Mouse (Mus musculus) cerebellum, postnatal 25 days (tissue): ENCODE measurements around the gene Vipr2.
A peak's percentile ranks its signal among the peaks of the same experiment; 100 is the strongest.

Source experiments
- DNase-seq, 2 experiments: peaks; one replicate each; pipeline ENCODE4 v3.0.0; 2021; ENCODE audit warnings: mixed read lengths in 2 of 2

The Vipr2 gene

GRCm38 (mm10) chr12:116159223-116159622 lies 81.7 kb downstream of the Vipr2 start:
- no peak for DNase-seq

DNA sequence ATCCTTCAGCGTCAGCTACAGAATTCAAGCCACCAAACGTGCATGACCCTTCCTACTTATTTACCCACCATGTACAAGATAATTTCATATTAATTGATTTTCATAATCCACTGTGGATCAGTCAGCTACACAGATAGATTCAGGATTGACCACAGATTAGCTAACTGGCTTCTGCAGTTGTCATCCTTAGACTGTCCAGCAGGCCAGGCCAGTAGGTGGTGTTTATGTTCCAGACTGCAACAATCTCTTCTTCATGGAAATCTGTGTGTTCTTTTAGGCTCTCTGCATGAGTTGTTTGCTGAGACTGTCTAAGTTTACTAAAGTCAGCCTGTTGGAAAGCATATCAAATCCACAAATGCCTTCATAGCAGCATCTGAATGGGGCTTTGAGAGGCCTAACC lies 82.2 kb downstream of the Vipr2 start:
- DNase-seq, result no peak

- DNase-seq, result no peak
These were observed 87.8 kb downstream of the Vipr2 start for GRCm38 (mm10) chr12:116165368-116165767.

- DNase-seq, result peak in 1 of 2 experiments; percentile 10
These were observed 92.1 kb downstream of the Vipr2 start for GRCm38 (mm10) chr12:116169666-116170065.

GRCm38 (mm10) chr12:116176930-116177329 lies 99.4 kb downstream of the Vipr2 start:
- no peak for DNase-seq

GRCm38 (mm10) chr12:116181436-116182050 lies 104.0 kb downstream of the Vipr2 start:
- DNase-seq, result no peak

GRCm38 (mm10) chr12:116182376-116182775 lies 104.8 kb downstream of the Vipr2 start:
- no peak for DNase-seq

- no peak for DNase-seq
These were observed 105.8 kb downstream of the Vipr2 start for GRCm38 (mm10) chr12:116183212-116183935.

DNA sequence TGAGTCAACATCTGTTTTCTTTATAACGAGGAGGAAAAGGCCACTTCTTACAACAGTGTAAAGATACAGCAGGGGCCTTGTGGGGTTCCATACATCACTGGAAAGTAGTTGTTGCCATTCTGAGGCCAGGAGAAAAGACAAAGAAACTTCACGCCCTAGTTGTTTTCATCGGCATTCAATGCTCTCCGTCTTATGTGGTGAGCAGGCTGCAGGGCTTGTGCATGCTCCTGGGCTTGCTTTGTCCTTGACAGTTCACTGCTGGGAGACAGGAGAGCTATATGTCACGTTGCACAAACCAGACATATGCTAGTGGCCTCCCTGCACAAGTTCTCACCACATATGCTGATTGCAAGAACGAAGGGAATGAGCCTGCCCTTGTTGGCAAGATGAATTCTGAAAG lies 116.4 kb downstream of the Vipr2 start:
- no peak for DNase-seq

- peak; percentile 50 to 60 for DNase-seq
These were observed 117.1 kb downstream of the Vipr2 start for GRCm38 (mm10) chr12:116194641-116195040.
